Mouse (Mus musculus) testis, adult 2 months (tissue): ENCODE results near the gene Arl6.

Experiments
- CTCF ChIP-seq: fragments of 200-500 bp; IDR thresholded peaks from 2 replicates; pipeline ENCODE4 v1.5.1; 2012; ENCODE audit warnings: low read depth, mild to moderate bottlenecking, inconsistent platforms, low read length, moderate library complexity; ENCODE audit not compliant: control insufficient read depth, insufficient read depth, insufficient replicate concordance
- POLR2A ChIP-seq: fragments of 200-500 bp; IDR thresholded peaks from 2 replicates; pipeline ENCODE4 v1.6.1; 2012; ENCODE audit warnings: low read depth, mild to moderate bottlenecking, inconsistent platforms, low read length, moderate library complexity; ENCODE audit not compliant: control insufficient read depth

DNA sequence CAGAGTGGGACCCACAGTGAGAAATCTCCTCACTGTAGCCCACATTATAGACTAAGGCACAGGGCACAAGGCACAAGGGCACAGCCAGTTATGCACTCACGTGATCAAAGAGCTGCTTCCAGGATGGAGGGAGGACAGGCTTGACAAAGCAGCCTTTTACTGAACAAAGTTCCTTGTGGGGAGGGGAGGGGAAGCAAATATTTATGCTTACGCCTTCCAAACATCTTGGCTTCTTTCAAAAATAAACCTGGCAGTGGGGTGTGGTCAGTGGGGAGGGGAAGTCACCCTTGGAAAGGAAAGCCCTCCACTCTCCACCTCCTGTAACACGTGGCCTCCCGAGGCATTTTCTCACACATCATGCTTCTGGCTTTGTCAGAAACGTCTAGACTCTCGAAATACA, 52.9 kb downstream of the Arl6 start:
- TF ChIP-seq CTCF = no peak
- no peak for TF ChIP-seq POLR2A
